Mouse (Mus musculus): ENCODE measurements around the gene Col6a6.
"Not testable (repeated sequence)": the region's sequence is repeated elsewhere in the genome, so short reads cannot be mapped to it uniquely, and the experiment has no call there.

The Col6a6 gene

DNA sequence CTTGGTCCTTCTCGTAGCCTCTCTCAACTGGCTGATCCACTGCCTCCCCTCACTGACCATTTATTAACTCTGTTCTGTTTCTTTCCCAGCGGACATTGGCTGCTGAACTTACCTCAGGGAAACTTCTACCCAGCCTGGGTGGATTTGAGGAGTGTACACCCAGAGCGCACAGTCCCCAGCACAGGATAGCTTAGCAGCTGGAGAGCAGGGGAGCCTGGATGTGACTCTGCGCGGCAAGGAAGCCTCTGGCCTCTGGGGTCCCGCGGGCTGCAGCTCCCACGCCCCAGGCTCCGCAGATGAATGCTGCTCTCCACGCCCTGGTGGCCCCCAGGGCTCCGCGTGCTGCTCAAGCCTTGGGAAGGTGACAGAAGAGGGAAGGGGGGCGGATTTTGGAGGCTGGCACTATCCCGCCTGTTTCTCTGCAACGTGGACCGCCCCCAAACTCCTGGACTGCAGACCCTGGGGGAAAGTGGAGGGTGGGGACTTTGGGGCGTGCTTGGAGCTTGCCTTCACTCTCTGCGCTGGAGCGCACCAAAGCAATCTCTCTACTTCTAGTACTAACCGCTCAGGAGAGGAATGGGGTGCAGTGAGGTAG is at the start of gene Col6a6:
Gene Col6a6, minus strand, starts transcription at position 370 of the 595 bp plus-strand sequence.
- DNase-seq (ENCODE audit: low spot score) = no peak

DNA sequence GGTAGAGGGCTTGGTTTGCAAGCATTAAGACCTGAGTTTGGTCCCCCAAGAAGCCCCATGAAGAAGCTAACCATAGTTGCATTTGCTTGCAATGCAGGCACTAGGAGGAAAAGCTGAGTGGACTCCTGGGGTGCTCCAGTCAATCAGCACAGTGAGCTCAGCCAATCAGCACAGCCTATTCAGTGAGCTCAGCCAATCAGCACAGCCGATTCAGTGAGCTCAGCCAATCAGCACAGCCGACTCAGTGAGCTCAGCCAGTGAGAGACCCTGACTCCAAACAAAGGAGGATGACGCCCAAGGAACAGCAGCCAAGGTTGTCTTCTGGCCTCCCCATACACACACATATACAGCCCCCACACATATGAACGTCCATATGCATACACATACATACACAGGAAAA is 48.2 kb upstream of the Col6a6 start:
- no peak for DNase-seq (ENCODE audit: low spot score)

DNA sequence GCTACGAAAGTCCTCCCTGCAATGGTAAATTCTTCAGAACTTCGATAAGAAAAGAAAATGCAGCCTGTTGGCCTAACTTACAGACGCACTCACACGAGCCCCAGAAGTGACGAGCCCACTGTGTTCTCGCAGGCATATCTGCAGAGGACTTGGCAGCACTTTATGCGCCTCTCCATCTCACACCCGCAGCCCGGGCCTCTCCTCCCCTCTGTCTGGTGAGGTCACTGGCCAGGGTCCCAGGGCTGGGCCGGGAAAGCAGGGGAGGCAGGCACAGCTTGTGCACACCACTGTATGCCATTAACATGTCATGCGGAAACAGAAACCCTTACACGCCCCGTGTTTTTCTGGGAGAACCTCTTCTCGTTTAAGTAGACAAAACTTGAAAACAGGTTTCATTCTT is 43.7 kb upstream of the Col6a6 start:
- no peak for DNase-seq (ENCODE audit: low spot score)

DNA sequence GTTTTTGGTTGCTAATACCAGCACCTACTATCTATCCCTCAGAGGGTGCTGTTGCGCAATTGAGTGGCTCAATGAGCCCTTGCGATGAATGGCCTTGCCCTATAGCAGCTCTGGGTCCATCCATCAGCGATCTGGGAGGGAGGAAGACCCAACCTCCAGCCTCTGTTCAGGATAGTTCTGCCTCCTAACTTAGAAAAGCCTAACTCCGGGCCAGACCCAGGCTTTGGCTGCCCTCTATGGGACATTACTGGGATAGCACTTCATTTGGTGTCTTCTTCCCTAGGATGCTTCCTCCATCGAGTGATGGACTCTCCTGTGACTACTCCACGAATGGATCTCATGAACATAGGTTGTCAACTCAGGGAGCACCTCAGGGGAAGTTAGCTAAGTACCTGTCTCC is 29.8 kb upstream of the Col6a6 start:
- peak; percentile 53 for DNase-seq (ENCODE audit: low spot score)

DNA sequence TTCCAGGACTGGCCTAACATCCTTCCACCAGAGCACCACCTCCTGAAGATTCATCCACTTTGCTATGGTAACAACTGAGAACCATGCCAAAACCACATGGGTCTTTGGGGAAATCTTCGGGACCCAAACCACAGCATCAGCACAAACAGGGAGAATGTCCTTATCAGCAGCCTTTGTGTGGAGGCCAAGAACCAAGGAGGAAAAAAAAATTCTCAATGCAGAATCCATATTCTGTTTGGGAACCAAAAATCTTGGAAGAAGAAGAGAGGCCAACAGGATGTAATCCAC is 24.8 kb upstream of the Col6a6 start:
- DNase-seq (ENCODE audit: low spot score) = no peak

DNA sequence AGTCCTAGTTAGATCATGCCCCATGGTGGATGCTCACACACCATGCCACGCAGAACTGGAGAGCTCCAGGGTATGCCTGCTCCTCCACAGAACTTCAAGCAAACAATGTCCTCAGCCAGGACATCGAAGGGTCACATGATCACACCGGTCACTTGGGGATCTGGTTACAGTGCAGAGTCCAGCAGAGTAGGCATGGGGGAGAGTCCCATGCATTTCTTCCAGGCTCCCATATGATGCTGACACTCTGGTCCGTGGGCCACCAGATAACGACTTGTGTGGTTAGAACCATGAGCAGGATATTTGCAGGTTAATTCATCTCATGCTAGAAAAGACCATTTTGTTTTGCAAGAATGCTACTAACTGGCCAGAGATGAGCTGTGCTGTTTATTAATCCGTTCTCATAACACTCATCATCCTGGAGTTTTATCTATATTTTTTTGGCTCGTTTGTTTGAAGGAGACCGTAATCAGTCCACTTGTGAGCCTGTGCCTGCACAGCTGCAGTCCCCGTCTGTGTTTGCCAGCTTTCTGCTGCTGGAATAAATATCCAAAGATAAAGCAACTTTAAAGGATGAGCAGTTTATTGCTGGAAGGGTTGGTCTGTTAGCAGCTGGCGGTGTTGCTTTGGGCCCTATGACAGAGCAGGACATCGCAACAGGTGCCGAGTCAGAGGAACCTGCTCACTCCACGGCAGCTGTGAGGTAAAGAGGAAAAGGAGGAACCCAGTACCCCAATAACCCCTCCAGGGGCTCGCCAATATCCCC is 24.2 kb upstream of the Col6a6 start:
- no peak for DNase-seq (ENCODE audit: low spot score)

DNA sequence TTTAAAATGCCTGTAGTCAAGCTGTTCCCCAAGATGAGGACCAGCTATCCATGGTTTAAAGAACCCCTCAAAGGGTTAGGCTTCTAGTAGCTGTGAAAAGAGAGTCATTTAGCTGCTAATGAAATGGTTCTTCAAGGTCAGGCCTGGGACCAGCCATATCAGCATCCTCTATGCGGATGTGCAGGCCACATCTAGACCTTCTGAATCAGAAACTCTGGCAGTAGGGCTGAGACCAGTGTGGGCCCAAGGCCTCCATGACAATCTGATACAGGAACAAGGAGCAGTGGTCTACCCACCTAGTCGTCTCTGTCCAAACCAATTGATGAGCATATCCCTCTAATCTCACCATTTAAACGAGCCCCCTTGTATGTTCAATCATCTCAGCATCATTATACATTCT is 23.1 kb upstream of the Col6a6 start:
- no peak for DNase-seq (ENCODE audit: low spot score)

DNA sequence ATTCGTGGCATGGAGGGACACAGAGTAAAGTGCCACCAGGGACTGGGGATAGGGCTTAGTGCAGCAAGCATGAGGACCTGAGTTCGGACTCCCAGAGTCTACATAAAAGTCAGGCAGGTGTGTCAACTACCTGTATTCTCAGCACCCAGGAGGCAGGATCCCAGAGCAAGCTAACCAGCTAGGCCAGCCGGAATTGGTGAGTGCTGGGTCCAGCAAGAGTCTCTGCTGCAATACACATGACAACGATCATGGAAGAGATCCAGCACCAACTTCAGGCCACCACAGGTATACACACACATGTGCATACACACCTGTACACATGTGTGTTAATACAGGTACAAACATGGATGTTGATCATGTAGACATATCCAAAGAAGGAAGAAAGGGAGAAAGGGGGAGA is 20.4 kb upstream of the Col6a6 start:
- no peak for DNase-seq (ENCODE audit: low spot score)

DNA sequence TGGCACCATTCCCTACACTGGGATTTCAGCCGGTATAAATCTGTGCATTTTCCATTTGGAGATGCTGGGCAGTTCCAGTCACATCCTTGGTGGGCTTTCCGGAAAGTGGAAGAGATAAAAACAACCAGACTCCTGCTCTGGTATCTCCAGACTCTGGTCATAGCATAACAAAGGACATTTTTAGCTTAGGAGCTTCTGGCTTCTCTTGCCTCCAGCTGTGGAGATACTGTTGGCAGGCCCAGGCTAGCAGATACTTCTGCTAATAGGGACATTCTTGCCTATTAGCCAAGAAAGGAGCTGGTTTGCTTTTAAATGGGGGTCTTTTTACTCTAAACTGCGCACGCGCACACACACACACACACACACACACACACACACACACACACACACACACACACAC is 19.3 kb upstream of the Col6a6 start:
- no peak for DNase-seq (ENCODE audit: low spot score)

DNA sequence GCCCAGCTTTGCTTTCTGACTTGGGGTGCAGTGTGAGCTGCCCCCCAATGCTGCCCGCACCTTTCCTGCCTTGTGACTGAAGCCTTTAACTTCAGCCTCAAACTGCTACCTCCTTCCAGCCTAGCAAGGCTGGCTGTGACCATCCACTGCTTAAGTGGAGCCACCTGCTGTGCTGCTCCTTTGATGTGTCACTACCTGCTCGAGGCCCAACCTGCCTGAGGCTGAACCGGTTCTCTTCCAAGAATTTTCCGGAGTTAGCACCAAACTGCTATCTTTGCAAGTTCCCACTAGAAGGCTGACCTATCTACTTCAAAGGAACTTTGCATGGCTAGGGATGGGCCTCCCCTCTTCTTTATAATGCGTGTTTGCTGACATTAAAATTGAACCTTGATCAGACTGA is 13.4 kb upstream of the Col6a6 start:
- DNase-seq (ENCODE audit: low spot score) = not testable (repeated sequence)

DNA sequence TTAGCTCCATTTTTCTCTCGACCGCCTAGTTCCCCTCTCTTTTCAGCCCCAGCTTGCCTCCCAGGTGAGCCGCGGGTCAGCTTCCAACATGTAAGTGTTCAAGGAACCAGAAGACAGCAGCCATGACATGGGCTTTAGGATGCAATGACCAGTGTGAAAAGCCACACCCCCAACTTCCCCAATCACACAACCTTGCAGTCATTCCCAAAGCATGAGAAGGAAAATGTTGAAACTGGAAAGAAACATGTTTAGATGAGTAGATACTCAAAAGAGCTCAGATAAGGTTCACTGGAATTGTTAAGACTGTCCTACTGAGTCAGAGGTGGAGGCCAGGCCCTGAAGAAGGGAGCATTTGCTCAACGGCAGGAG is 11.2 kb upstream of the Col6a6 start:
- DNase-seq (ENCODE audit: low spot score) = no peak

DNA sequence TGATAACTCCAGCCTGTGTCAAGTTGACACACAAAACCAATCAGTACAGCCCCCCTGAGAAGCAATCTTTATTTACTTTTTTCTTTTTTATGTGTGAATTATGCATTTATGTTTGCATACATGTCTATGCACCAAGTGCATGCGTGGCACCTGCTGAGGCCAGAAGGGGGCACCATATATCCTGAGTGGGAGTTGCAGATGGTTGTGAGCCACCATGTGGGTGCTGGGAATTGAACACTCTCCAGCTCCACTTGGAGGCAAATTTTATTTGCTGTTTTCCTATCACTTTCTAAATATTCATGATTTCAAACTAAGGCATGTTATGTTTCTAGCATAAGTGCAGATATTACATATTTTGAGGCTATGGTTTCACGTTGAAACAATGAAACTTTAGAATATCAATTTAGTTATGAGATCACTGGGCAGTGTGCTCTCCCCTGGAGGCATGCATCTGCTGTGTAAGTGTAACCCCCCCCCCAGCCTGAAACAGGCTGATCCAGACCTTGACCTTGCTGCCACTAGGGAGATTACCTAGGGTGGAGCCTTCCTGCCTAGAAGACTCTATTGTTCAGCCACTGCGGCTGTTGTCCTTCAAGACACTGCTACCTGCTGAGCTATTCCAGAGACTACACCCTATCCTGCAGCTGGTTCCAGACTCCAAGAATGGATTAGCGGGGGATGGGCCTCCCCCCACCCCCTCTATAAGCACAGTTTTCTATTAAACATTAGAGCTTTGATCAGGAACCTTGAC is 10.6 kb upstream of the Col6a6 start:
- no peak for DNase-seq (ENCODE audit: low spot score)

DNA sequence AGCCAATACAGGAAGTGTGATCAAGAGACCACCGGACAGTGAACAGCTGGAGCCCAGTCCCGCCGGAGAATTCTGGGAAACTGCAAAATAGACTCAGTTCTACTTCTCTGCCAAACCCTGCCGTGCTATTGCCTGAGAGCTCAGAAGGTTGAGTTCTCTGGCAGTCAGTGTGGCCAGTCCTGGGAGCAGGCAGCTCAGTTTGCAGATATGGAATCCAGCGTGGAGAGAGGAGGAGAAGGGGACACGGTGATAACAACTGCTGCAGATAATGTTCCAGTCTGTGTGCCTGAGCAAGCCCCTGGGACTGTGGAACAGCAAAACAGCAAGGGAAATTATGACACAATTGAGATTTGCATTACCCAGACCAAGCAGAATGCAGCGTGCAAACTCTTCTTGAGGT is 7.6 kb upstream of the Col6a6 start:
- no peak for DNase-seq (ENCODE audit: low spot score)

DNA sequence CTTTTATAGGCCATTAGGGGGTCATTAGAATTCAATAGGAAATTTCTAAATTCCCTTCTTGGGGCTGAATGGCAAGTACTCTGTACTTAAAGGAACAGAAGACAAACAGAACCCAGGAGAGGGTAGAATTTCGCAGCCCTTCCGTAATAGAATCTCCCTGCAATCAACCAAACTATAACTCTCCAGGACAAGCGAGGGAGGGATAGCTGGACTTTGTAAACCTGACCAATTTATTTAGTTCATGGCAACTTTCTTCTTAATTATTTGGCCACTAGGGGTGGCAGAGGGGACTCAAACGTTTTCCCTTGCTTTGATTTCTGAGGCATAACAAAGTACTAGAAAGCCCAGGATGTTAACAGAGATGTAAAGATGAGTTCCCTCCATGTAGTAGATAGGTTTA is 6.8 kb upstream of the Col6a6 start:
- DNase-seq (ENCODE audit: low spot score) = no peak

DNA sequence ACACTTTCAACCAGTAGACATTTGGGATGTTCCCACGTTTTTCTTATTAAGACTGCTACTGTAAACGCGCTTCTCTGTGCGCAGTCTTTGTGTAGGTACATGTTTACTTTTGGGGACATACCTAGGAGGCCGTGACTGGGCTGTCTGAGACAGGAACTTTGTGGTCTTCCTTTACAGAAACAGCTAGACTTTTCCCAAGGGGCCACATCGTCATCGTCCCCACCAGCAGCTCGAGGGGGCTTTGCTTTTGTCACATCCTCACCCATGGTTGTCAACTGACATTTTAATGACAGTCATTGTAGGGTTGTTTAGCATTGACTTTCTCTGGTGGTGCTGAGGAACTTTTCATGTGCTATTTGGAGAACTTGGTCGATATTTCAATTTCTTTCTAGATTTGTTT is 3.3 kb upstream of the Col6a6 start:
- DNase-seq (ENCODE audit: low spot score) = no peak

DNA sequence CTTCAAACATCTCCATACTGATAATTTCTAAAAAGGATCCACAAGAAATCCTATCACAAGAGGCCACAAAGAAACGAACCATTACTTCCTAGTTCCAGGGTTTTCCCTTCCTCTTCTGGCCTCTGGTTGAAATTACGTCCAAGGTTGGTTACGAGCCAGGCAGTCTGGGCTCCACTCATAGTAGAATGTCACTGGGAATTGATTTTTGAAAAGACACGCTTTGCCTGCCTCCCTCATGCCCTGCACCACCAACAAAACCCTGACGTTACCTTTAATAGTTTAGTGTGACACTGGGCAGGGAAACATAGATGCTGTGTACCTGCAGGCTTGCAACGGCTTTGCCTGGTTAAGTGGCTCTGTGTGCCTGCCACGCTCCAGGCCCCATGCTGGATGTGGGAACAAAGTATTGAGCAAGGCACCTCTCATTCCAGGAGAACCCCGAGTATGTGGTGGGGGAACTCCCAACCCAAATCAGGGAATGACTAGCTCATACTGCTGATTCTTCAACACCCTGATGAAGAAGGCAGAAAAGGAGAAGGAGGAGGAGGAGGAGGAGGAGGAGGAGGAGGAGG is 798 bp downstream of the Col6a6 start:
- DNase-seq (ENCODE audit: low spot score) = no peak

DNA sequence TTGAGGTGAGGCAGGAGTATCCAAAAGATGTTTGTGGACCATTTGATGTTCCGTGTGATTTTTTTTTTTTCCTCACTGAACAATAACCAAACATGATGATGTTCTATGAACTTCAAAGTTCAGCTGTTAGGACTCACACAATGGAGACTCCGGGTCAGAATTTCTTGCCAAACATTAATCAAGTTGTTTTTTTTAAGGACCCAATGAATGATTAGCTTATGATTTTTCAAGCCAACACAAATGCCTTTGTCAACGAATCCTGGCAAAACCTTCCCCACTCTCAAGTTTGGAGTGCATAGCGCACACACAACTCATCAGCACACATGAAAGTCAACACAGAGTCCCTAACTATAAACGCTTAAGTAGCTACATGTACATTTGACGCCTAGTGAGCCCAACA is 7.2 kb downstream of the Col6a6 start:
- no peak for DNase-seq (ENCODE audit: low spot score)

DNA sequence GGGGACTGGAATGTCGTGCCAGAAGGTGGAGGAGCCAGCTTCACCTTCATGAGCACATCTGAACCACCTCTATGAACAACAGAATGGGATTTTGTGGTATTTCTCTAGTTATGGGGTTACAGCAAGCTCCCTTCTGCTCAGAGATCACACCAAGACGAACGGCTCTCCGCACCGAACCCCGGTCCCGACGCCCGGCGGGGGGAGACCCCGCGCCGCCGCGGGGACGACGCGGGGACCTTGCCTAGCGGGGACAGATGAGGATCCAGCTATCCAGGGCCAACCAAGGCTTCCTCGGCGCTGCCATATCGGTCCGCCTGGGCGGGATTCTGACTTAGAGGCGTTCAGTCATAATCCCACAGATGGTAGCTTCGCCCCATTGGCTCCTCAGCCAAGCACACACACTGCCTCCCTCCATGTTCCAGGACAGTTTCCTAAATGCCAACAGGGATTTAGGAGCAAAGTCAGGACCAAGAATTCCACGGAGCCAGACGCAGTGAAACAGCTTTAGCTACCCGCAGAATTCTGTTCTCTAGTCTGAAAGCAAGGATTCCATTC is 8.7 kb downstream of the Col6a6 start:
- no peak for DNase-seq (ENCODE audit: low spot score)

DNA sequence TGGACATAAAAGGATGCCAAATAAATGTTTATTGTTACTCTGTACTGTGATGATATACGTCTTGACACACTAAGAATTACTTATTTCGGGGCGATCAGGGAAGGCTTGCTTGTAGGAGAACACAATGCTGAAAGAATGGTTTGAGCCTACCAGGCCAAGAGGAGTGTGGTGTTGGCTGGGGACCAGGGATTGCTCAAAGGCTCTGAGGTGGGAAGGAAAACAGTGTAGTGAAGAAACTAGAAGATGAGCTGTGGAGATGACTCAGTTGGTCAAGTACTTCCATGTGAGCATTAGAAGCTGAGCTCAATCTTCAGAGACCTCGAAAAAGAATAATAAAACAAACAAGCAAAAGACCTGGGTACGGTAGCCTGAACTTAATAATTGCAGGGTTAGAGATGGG is 13.5 kb downstream of the Col6a6 start:
- DNase-seq (ENCODE audit: low spot score) = no peak

DNA sequence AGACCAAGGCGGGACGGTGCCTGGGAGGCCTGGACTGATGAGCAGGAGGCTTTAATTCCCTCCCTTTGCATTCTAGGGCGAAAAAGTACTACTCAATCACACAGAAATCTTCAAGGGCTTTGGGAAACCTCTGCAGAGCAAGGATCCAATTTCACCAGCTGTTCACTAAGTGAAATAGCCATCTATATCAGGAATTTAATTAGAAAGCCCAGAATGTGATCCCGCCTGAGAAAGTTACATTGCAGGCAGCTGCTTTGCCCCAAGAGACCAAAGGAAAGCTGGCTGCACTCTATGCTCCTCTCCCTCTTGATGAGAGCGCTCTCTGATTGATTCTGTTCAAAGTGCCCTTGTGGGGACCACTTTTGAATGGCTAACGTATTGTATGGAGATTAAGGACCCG is 16.5 kb downstream of the Col6a6 start:
- no peak for DNase-seq (ENCODE audit: low spot score)

DNA sequence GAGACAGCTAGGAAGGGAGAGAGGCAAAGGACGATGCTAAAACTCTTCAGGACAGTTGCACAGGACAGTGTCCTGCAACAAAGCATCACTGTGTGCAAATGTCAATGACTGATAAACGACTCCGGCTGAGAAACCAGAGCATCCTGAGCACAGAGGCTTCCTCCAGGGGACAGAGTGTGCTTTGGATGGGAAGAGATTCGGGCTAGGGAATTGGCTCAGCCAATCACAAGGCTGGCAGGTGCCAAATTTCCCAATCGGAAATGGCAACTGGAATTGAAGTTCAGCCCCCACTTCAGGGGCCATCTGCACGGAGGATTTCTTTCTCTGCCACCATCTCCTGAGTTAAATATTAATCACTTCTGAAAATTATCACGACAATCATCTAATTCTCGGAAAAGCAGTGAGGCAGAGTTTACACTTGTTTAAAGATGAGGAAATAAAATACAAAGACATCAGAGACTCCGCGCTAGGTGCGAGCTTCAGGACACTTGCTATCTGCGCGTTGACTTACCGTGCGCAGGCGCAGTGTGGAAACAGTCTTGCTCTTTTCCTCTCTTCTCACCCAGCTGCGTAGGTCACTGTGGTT is 18.9 kb downstream of the Col6a6 start:
- no peak for DNase-seq (ENCODE audit: low spot score)

DNA sequence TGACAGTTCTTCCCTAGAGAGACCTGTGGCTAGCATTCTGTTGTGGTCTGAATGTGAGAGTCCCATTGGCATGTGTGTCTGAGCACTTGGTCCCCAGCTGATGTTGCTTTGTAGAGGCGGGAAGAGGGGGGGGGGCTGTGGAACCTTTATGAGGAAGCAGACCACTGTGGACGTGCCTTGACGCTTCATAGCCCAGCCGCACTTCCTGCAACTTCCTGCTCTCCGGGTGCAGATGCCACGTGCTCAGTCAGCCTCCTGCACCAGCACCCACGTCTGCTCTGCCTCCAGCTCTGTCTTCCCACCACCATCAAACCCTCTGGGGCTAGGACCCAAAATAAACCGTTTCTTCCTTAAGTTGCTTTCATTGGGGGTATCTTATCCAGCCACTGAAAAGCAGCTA is 24.5 kb downstream of the Col6a6 start:
- DNase-seq (ENCODE audit: low spot score) = no peak

DNA sequence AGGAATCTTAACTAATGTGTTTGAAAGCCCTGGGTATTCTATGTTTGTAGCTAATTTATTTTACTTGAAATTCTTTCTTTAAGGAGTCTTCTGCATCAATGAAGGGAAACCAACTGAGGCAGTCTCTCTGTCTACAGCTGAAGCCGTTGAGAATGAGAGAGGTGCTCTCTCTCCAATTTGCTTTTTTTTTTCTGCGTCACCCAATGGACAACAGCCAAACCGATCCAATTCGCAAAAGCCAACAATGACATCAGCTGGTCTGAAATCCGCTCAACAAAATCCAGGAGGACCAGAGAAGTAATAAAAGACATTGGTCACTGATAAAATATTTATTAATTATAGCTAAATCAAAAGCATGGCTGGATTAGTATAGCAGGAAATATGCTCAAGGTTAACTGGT is 26.5 kb downstream of the Col6a6 start:
- no peak for DNase-seq (ENCODE audit: low spot score)
